Mouse (Mus musculus): Measurements from ENCODE around the gene Krtap19-9b.

The Krtap19-9b gene

DNA sequence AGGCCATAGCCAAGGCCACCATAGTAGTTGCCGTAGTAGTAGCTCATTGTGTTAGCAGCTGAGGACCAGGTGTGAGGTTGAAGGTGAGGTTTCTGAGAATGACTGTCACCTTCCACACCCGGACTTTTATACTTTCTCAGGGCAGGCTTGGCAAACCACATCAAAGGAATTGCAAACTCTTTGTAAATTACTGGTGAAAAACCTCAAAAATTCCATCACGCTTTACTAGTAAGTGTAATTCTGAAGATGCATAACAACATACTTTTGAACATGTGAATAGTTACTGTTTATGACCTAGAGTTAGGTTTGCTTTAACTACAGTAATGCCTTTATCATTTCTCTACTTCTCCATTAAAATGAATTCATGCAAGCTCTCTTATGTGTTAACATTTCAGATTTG lies at the start of gene Krtap19-9b:
Krtap19-9b (minus strand) TSS at position 101 of the 400 bp plus-strand sequence.
- no peak for DNase-seq (ENCODE audit: low spot score)

DNA sequence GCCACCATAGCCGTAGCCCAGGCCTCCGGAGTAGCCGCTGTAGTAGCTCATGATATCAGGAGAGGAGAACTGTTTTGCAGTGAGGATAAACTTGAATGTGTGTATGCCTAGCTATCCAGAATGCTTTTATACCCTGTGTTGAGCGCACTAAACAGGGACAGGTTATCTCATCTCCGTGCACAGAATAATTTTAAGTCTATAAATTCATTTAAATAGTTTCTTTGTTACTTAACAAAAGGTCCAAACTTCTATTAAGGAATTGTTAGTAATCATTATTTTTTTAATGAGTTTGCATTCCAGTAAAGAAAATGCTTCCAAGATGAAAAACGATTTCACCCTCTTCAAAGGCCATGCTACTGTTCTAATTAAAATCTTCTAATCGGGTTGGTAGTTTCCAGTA lies 30.7 kb upstream of the Krtap19-9b start, which contains the start of gene Krtap16-3:
Krtap16-3 (minus strand) TSS at position 101 of the 400 bp plus-strand sequence.
- DNase-seq (ENCODE audit: low spot score) = no peak

DNA sequence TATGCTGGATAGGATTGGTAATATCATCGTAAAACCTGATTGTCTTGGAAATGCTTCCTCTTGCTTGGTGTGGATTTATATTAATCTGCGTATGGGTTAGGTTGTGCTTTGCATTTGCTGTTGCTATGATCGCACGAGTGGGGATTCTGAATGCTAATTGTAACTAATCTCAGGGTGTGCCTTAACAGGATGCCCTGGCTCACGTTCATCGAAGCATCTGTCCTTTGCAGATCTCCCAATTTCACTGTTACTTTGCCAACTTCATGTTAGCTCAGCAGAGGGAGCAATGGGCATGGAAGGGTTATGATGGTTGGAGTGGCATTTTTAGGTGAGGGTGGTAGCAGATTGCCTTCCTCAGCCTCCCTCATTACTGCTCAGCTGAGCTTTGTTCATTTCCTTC lies 9.0 kb upstream of the Krtap19-9b start:
- no peak for DNase-seq (ENCODE audit: low spot score)

DNA sequence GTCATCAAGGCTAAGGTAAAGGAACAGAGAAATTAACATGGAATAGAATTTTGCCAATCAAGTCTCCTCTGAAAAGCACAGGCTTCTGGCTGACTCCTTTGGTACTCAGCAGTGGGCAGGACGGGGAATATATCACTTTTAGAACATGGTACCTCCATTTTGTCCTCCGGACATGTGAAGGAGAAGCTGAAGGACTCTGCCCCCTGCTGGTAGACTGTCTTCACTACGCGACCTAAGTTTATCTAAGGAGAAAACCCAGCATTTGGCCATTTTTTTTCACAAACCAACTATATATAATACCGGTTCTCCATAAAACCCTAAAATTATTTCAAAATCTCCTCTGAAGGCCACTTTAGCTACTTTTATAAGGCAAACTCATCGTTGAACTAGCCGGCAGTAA lies 6.2 kb upstream of the Krtap19-9b start:
- DNase-seq (ENCODE audit: low spot score) = no peak

DNA sequence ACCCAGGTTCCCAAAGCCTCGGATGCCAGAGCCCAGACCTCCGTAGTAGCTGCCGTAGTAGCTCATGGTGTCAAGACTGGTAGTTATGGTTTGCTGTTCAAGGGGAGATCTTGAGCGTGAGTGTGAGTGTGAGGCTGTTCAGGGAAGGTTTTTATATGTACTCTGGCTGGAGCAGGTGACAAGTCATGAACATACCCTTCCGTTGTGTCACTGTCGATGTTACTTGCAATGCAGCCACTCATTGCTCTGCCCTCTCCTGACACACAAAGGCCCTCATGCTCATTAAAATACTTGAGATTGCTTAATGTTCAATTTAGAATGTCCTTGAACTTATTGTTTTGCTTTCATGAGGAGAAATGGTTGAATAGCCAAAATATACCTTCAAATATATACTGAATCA lies 35.7 kb downstream of the Krtap19-9b start, which contains the start of gene Krtap19-5:
Krtap19-5 (minus strand) TSS at position 101 of the 400 bp plus-strand sequence.
- DNase-seq (ENCODE audit: low spot score) = no peak

DNA sequence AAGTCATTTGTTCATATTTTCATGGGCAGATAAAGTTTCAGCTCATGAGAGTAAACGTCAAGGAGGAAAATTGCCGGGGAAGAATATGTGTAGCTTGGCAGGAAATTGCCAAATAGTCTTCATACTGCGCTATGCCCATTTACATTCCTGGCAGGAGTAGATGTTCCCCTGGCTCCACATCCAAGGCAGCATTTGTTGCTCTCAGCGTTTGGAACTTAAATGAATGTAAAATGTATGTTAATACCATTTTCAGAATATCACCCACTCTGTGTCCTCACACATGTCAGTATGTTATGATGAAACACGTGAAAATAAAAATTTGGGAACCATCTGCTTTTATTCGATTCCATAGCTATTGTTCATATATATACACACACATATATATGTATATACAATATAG lies 45.2 kb downstream of the Krtap19-9b start:
- no peak for DNase-seq (ENCODE audit: low spot score)

DNA sequence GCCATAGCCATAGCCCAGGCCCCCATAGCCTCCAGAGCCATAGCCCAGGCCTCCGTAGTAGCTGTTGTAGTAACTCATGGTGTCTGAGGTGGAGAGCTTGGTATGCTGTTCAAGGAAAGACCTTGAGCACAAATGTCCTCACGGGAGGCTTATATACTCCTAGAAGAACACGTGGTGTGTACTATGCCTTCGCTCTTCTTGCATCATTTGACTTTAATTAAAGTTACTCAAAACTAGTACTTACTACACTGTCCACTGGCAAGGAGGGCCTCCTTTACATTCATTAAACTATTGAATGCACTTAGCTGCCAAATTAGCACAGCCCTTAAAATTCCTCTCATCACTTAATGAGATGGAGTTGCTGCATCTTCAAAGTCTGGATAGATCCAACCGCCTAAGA lies 47.1 kb downstream of the Krtap19-9b start, which contains the start of gene Krtap19-4:
Krtap19-4 (minus strand) TSS at position 101 of the 400 bp plus-strand sequence.
- DNase-seq (ENCODE audit: low spot score) = no peak

All from ovary, postnatal 36 days (tissue).